Mouse (Mus musculus) layer of hippocampus, adult 11-12 months (tissue): ENCODE data around the gene Lyl1.
A peak's percentile ranks its signal among the peaks of the same experiment; 100 is the strongest.

Experiments
- DNase-seq: peaks from one replicate; pipeline ENCODE4 v3.0.0; 2022; ENCODE audit warnings: low spot score

Lyl1 gene

GRCm38 (mm10) chr8:84742171-84743053 lies 41.2 kb downstream of the Lyl1 start:
- no peak for DNase-seq

- DNase-seq = no peak
These were observed 41.8 kb downstream of the Lyl1 start for GRCm38 (mm10) chr8:84743054-84743415.

GRCm38 (mm10) chr8:84743517-84744420 lies 42.5 kb downstream of the Lyl1 start:
- DNase-seq = peak; percentile 65

- no peak for DNase-seq
These were observed 44.0 kb downstream of the Lyl1 start for GRCm38 (mm10) chr8:84745032-84745925.

GRCm38 (mm10) chr8:84749519-84749918 lies 48.3 kb downstream of the Lyl1 start:
- no peak for DNase-seq

- DNase-seq = no peak
These were observed 51.7 kb downstream of the Lyl1 start for GRCm38 (mm10) chr8:84752734-84753582.
